Mouse (Mus musculus): ENCODE data around the gene Pls1. TPM values are rescaled to one million over a fixed set of nuclear protein-coding genes. Genes with fewer than 3 reads are reported as not detected.

Pls1 gene
- polyA plus RNA-seq, 1 experiment from 2014 or later, result 9.4 TPM

DNA sequence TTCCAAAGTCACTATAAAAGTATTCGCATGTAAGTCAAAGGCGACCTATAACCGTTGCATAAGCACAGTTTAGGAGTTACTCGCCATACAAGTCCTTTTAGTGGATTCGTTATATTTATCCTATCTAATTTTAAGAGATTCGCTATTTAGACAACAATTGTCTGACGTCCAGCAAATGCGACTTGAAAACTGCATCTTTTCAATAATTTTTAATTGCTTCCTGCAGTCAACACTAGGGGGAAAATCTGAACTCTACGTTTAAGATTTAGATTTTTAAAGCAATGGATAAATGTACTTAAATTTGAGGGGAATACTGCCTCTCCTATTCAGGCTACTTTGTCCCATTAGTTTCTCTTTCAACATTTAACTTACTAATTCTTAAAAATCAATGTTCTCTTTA lies 94.4 kb downstream of the Pls1 start:
- H3K36me3 ChIP-seq (ENCODE audit: insufficient read depth), result no peaks in the 10 kb centered on the region
- WGBS, result 37% methylated on average over 9 of the region's 9 CpGs
- peak overlapping the region; percentile 81 for H3K4me3 ChIP-seq (ENCODE audit: low read depth, low read length)
- no peaks in the 10 kb centered on the region for H3K9me3 ChIP-seq (ENCODE audit: low read depth, low read length)
- no peak overlapping the region for H3K9ac ChIP-seq
- ATAC-seq (ENCODE audit: insufficient read depth), result no peak
- TF ChIP-seq CTCF (IDR thresholded peaks at IDR 0.05; ENCODE audit: low read depth), result peak; percentile 17; the same call in 1 of the 2 replicates
- peak overlapping the region; percentile 91 for H3K4me2 ChIP-seq
- DNase-seq, result peak; percentile 53
- no peaks in the 10 kb centered on the region for H3K4me1 ChIP-seq (ENCODE audit: insufficient read depth)
- peaks cover 12% of the 10 kb centered on the region; the same call in 1 of the 2 replicates for H3K27me3 ChIP-seq (ENCODE audit: insufficient read depth, low read length)
- H3K27ac ChIP-seq (ENCODE audit: low read depth), result no peak overlapping the region

DNA sequence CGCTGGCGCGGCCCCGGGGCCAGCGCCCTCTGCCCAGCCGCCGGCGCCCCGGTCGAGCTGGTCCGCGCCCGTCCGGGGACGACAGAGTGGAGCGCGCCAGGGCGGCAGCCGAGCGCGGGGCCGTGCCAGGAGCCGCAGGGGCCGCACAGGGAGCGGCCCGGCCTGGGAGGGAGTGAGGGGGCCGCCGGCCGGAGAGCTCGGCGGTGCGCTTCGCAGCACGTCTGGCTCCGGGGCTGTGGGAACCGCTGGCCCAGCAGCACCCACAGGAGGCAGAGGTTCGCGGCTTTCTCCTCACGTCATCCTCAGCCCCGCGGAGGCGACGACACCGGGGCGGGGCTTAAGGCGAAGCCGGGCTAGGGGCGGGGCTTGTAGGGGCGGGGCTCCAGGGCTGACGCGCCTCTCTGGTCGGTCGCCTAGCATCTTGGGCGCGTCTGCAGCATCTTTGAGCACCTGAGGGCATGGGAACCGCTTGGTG lies 95.0 kb downstream of the Pls1 start, which contains the start of gene Trpc1:
Trpc1 (minus strand) TSS at position 339 of the 475 bp plus-strand sequence.
- DNase-seq, result peak; percentile 90
- peaks cover 12% of the 10 kb centered on the region; the same call in 1 of the 2 replicates for H3K27me3 ChIP-seq (ENCODE audit: insufficient read depth, low read length)
- no peaks in the 10 kb centered on the region for H3K9me3 ChIP-seq (ENCODE audit: low read depth, low read length)
- no peak within 1 kb of the TSS for H3K27ac ChIP-seq (ENCODE audit: low read depth)
- H3K9ac ChIP-seq, result peak within 1 kb of the TSS; percentile 81
- peak; percentile 98 for ATAC-seq (ENCODE audit: insufficient read depth)
- peak within 1 kb of the TSS; percentile 91 for H3K4me2 ChIP-seq
- peak within 1 kb of the TSS; percentile 81 for H3K4me3 ChIP-seq (ENCODE audit: low read depth, low read length)
- no peaks in the 10 kb centered on the region for H3K4me1 ChIP-seq (ENCODE audit: insufficient read depth)
- no peaks in the 10 kb centered on the region for H3K36me3 ChIP-seq (ENCODE audit: insufficient read depth)
- under 1% methylated on average over 56 of the region's 56 CpGs for WGBS
- no peak for TF ChIP-seq CTCF (IDR thresholded peaks at IDR 0.05; ENCODE audit: low read depth)

DNA sequence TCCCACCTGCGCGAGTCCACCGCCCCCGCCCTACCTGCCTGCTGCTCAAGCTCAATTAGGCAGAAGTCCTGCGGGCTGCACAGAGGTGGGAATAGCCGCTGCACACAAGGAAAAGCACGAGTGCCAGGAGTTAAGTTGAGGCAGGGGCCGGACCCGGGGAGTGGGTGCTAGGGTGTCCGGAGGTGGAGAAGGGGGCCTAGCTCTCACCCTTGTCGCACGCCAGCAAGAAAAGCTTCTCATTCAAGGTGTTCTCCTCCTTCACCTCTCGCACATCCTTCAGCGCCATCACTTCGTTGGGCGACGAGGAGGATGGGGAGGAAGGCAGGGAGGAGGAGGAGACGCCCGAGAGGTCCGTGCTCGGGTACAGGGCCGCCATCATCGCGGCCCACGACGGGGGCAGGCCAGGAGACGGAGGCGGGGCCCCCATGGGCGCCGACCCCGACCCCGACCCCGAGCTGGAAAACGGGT lies 95.6 kb downstream of the Pls1 start:
- ATAC-seq (ENCODE audit: insufficient read depth), result peak; percentile 66
- no peak overlapping the region for H3K27ac ChIP-seq (ENCODE audit: low read depth)
- TF ChIP-seq CTCF (IDR thresholded peaks at IDR 0.05; ENCODE audit: low read depth), result no peak
- no peaks in the 10 kb centered on the region for H3K36me3 ChIP-seq (ENCODE audit: insufficient read depth)
- WGBS, result 2% methylated on average over 29 of the region's 34 CpGs
- H3K27me3 ChIP-seq (ENCODE audit: insufficient read depth, low read length), result peaks cover 12% of the 10 kb centered on the region; the same call in 1 of the 2 replicates
- peak overlapping the region; percentile 91 for H3K4me2 ChIP-seq
- peak; percentile 22 for DNase-seq
- H3K4me1 ChIP-seq (ENCODE audit: insufficient read depth), result peaks cover 3% of the 10 kb centered on the region; the same call in 1 of the 2 replicates
- no peaks in the 10 kb centered on the region for H3K9me3 ChIP-seq (ENCODE audit: low read depth, low read length)
- peak overlapping the region; percentile 81 for H3K4me3 ChIP-seq (ENCODE audit: low read depth, low read length)
- peak overlapping the region; percentile 81 for H3K9ac ChIP-seq

DNA sequence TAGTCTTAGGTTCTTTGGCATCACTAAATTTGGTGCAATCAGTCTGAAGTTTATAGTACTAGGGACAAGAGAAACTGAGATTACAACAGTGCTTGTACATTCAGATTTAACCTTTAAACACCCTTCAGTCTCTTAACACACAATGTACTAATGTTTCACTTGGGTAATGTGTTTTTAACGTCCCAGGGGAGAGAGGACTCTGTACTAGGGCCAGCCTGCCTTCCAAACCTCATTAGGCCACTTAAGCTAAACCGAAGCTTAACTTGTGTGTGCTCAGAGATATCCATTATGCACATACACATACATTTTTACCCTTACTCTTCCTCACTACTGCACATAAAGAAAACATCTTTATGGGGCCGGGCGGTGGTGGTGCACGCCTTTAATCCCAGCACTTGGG lies 97.8 kb downstream of the Pls1 start:
- no peak overlapping the region for H3K4me3 ChIP-seq (ENCODE audit: low read depth, low read length)
- TF ChIP-seq CTCF (IDR thresholded peaks at IDR 0.05; ENCODE audit: low read depth), result no peak
- H3K4me1 ChIP-seq (ENCODE audit: insufficient read depth), result peaks cover 3% of the 10 kb centered on the region; the same call in 1 of the 2 replicates
- H3K27ac ChIP-seq (ENCODE audit: low read depth), result no peak overlapping the region
- no peaks in the 10 kb centered on the region for H3K36me3 ChIP-seq (ENCODE audit: insufficient read depth)
- ATAC-seq (ENCODE audit: insufficient read depth) (no peak), DNase-seq (no peak)
- H3K9me3 ChIP-seq (ENCODE audit: low read depth, low read length), result no peaks in the 10 kb centered on the region
- 88% methylated on average over 5 of the region's 5 CpGs for whole genome bisulfite sequencing
- H3K9ac ChIP-seq, result no peak overlapping the region
- H3K27me3 ChIP-seq (ENCODE audit: insufficient read depth, low read length), result peaks cover 12% of the 10 kb centered on the region; the same call in 1 of the 2 replicates
- H3K4me2 ChIP-seq, result no peak overlapping the region

DNA sequence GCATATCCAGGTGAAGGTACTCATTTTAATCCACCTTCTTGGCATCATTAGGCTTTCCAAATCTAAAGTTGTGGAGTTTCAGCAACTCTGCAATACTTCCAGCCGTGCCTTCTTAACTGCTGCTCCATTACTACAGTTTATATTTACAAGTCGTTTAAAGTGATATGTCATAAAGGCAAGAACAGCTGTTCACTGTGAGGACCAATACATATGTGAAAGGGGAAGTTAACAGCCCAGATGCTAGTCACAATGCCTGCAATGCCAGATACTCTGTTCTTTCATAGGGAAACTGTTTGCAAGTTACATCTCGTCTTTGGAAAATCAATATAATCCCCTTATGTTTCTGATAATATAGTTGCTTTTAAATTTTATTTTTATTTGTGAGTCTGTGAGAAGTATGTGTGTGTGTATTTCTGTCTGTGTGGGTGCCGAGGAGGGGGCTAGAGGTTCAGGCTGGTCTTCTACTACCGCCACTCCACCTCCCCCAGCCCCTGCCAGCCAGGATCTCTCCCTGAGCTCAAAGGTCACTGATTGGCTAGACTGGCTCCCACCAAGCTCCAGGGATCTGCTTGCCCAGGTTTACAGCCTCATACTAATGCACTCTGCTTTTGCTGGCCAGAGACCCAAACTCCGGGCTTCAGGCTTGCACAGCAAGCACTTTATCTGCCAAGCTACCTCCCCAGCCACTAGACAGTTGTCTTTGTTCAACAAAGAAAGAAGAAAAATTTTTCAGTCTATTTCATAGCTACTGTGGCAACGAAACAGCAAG lies 100.1 kb downstream of the Pls1 start:
- Histone ChIP-seq H3K27me3 (ENCODE audit: insufficient read depth, low read length) (peaks cover 8% of the 10 kb centered on the region; the same call in 1 of the 2 replicates), H3K9ac (no peak overlapping the region), H3K9me3 (ENCODE audit: low read depth, low read length) (no peaks in the 10 kb centered on the region), H3K4me2 (no peak overlapping the region), H3K27ac (ENCODE audit: low read depth) (no peak overlapping the region), H3K4me1 (ENCODE audit: insufficient read depth) (peaks cover 3% of the 10 kb centered on the region; the same call in 1 of the 2 replicates), H3K4me3 (ENCODE audit: low read depth, low read length) (no peak overlapping the region), H3K36me3 (ENCODE audit: insufficient read depth) (no peaks in the 10 kb centered on the region)
- ATAC-seq (ENCODE audit: insufficient read depth), result peak; percentile 68; the same call in 1 of the 2 replicates
- 43% methylated on average over 7 of the region's 7 CpGs for WGBS
- no peak for TF ChIP-seq CTCF (IDR thresholded peaks at IDR 0.05; ENCODE audit: low read depth)
- peak; percentile 57 for DNase-seq

DNA sequence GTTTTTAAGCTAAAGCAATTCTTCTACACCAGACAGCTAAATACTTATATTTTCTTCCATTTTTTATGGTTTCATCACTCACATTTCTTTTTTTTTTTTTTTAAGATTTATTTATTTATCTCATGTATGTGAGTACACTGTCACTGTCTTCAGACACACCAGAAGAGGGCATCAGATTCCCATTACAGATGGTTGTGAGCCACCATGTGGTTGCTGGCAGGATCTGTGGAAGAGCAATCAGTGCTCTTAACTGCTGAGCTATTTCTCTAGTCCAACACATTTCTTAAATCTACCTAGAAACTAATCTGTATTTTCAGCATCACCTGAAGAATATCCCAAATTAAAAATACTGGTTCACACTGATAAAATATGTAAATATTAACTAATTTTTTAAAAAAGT lies 108.9 kb downstream of the Pls1 start:
- no peaks in the 10 kb centered on the region for H3K9me3 ChIP-seq (ENCODE audit: low read depth, low read length)
- H3K9ac ChIP-seq, result no peak overlapping the region
- DNase-seq (no peak), ATAC-seq (ENCODE audit: insufficient read depth) (no peak)
- no peaks in the 10 kb centered on the region for H3K27me3 ChIP-seq (ENCODE audit: insufficient read depth, low read length)
- no peaks in the 10 kb centered on the region for H3K4me1 ChIP-seq (ENCODE audit: insufficient read depth)
- TF ChIP-seq CTCF (IDR thresholded peaks at IDR 0.05; ENCODE audit: low read depth), result peak; percentile 21; the same call in 1 of the 2 replicates
- no peak overlapping the region for H3K4me3 ChIP-seq (ENCODE audit: low read depth, low read length)
- H3K27ac ChIP-seq (ENCODE audit: low read depth), result no peak overlapping the region
- H3K36me3 ChIP-seq (ENCODE audit: insufficient read depth), result peaks cover 4% of the 10 kb centered on the region; the same call in 1 of the 2 replicates
- no peak overlapping the region for H3K4me2 ChIP-seq

DNA sequence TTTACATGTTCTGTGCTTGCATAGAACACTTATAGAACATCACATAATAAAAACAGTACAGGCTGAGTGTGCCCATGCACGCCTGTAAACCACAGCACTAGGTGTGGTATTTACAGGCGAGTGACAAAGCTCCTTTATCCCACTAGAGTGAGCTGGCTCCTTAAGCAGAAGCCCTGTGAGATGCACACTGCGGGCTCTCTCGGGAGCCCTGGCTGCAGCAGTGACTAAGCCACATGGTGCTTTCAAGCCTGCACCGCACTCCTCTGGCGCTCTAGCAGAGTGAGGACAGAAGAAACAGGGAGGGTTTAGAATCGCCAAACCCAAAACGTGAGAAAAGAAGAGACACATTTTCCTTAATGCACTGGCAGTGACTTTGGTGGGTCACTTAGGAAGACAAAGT lies 132.5 kb downstream of the Pls1 start:
- Histone ChIP-seq H3K36me3 (ENCODE audit: insufficient read depth) (no peaks in the 10 kb centered on the region), H3K4me1 (ENCODE audit: insufficient read depth) (no peaks in the 10 kb centered on the region), H3K9me3 (ENCODE audit: low read depth, low read length) (no peaks in the 10 kb centered on the region), H3K9ac (no peak overlapping the region), H3K27ac (ENCODE audit: low read depth) (no peak overlapping the region), H3K4me3 (ENCODE audit: low read depth, low read length) (no peak overlapping the region), H3K27me3 (ENCODE audit: insufficient read depth, low read length) (no peaks in the 10 kb centered on the region), H3K4me2 (no peak overlapping the region)
- 39% methylated on average over 8 of the region's 8 CpGs for WGBS
- TF ChIP-seq CTCF (IDR thresholded peaks at IDR 0.05; ENCODE audit: low read depth), result no peak
- no peak for DNase-seq
- no peak for ATAC-seq (ENCODE audit: insufficient read depth)

All from lung, embryonic 14.5 days (tissue).